Mouse (Mus musculus) lung, postnatal 14 days (tissue): ENCODE data around the gene Pou4f1.

Experiments used
- DNase-seq: peaks from one replicate; pipeline ENCODE4 v3.0.0; 2021

Pou4f1 gene

DNA sequence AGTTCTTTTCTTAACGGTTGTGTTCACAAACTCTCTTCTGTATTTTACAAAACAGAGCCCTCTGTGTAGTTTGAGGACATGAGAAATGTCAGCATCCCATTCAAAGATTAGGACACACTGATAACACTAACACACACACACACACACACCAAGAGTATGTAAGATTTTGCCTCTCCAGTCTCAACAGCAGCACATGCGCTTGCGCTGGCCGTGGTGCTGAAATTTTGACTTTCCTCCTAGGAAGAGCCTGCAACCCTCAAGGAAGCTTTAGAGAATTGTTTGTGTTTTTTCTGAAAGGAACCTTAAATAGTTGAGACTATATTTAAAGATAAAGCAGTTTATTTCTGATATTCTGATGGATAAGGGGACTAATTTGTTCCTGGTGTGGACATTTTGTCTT, 14.0 kb downstream of the Pou4f1 start:
- peak; percentile 74 for DNase-seq

DNA sequence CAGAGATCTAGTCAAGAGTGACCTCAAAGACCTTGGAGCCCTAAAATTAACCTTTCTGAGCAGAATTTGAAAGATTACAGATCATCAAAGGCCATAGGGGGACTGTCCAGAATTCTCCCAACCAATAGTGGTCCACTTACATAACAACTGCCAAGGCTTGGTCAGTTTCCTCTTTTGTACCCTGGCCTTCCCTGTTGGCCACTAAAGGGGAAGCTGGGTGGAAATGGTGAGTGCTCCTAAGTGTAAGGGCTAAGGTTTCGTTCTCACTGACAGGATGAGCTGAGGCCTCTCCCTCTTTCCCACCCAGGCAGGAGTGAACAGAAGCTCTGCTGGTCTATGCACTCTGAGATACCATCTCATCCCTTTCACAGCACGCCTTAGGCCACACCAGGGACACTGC, 33.5 kb downstream of the Pou4f1 start:
- DNase-seq: no peak

DNA sequence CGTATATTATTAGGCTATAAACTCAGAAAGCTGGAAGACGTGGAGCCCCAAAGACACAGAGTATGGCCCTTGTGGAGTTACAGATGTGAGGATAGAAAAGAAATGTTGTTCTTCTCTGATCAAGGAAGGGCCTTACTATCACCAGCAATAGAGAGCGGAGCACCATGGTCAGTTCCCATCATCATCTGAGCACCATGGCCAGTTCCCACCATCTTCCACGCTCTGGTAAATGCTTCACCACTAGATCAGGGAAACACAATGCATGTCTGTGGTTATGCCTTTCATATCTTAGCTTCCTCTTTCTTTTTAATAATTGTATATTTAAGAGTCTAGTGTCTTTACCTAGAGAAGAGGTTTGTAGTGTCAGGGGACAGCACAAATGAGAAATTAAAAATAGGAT, 37.0 kb downstream of the Pou4f1 start:
- DNase-seq: no peak

DNA sequence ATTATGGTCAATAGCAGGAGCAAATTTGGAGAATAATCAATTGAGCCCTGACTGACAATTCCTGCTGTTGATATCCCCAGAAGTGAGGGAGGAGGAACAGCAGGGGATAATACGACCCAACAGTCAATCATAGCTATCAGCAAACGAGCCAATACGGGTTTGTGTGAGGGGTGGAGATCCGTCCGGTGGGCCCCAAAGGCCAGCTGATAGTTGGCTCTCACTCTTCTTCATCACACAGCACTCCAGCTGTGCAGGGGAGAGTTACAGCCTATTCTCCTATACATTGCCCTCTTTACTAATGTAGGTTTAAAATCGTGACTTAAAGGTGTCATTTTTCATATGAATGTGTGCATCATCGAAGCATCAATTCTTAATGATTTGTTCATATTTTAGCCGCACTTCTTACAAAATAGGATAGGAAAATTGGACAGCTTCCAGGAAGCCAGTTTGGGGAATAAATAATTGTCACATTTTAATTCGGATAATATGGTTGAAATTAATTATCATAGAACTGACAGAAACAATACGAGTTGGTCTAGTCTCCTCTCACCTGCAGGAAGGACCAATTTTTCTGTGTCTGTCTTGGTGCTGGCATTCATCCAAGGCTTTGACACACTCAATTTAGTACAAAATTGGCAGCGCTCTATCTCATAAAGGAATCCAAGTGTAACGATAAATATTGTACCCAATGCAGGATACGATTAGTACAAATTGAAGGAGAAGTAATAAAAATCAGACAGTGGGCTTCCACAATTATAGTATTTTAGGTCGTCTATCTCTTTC, 43.9 kb downstream of the Pou4f1 start:
- DNase-seq: no peak
